In genomic region chr14:54780084-54780483, GRCm38 (mm10) we compare ENCODE assay signal across 14 mouse cellular contexts. TPM values are rescaled to one million over a fixed set of nuclear protein-coding genes. Genes with fewer than 3 reads are reported as not detected.
DNase-seq lines count a peak whose midpoint lies in the region; ATAC-seq and TF ChIP-seq lines count a peak whose summit lies in the region.
"Had no signal": no experiment of that assay in that cellular context is flagged by ENCODE, and none has a peak within 500 bp of the region (broad histone marks: within the 10 kb centered on the region; RNA-seq: fewer than 3 reads in every experiment).

No protein-coding gene starts in this region.

- 86% methylated on average over 9 of the region's 9 CpGs for WGBS in hindbrain, embryonic 14.5 days
- 91% methylated on average over 9 of the region's 9 CpGs for WGBS in hindbrain, embryonic 11.5 days
- WGBS in intestine, embryonic 16.5 days, result 82% methylated on average over 9 of the region's 9 CpGs
- WGBS in liver, postnatal 0 days (ENCODE audit: insufficient replicate concordance), result 81% methylated on average over 9 of the region's 9 CpGs

- no peaks in the 10 kb centered on the region for H3K9me3 ChIP-seq in hindbrain, embryonic 14.5 days (ENCODE audit: control insufficient read depth, low read length)
- H3K9me3 ChIP-seq in hindbrain, embryonic 11.5 days (ENCODE audit: control insufficient read depth, low read length), result no peaks in the 10 kb centered on the region
- no peaks in the 10 kb centered on the region for H3K9me3 ChIP-seq in intestine, embryonic 16.5 days (ENCODE audit: control insufficient read depth, low read length)
- H3K9me3 ChIP-seq in liver, postnatal 0 days (ENCODE audit: low read length), result no peaks in the 10 kb centered on the region

- peak overlapping the region; percentile 58 for H3K9ac ChIP-seq in hindbrain, embryonic 14.5 days
- no peak overlapping the region for H3K9ac ChIP-seq in hindbrain, embryonic 11.5 days (ENCODE audit: low read depth, low read length)
- H3K9ac ChIP-seq in intestine, embryonic 16.5 days (ENCODE audit: low read depth, low read length), result peak overlapping the region; percentile 62
- H3K9ac ChIP-seq in liver, postnatal 0 days (replicated peaks), result no peak overlapping the region

- H3K27me3 ChIP-seq in hindbrain, embryonic 14.5 days (ENCODE audit: control insufficient read depth, insufficient read depth, low read length), result 0 out of 2 replicates have a peak, but pooled peaks cover 10% of the 10 kb centered on the region
- peaks cover 6% of the 10 kb centered on the region for H3K27me3 ChIP-seq in hindbrain, embryonic 11.5 days (ENCODE audit: control insufficient read depth, insufficient read depth, low read length)
- no peaks in the 10 kb centered on the region for H3K27me3 ChIP-seq in testis, adult 2 months (ENCODE audit: control insufficient read depth, insufficient read depth, low read length)
- H3K27me3 ChIP-seq in intestine, embryonic 16.5 days (replicated peaks; ENCODE audit: control insufficient read depth, insufficient read depth, low read length), result no peaks in the 10 kb centered on the region; the same call in 1 of the 2 replicates
- H3K27me3 ChIP-seq in liver, postnatal 0 days (ENCODE audit: insufficient read depth, low read length), result peaks cover 33% of the 10 kb centered on the region

- no peak for TF ChIP-seq EP300 in liver, postnatal 0 days (IDR thresholded peaks at IDR 0.05; ENCODE audit: low read depth)

- H3K4me2 ChIP-seq in hindbrain, embryonic 14.5 days (replicated peaks), result peak overlapping the region; percentile 77
- no peak overlapping the region for H3K4me2 ChIP-seq in hindbrain, embryonic 11.5 days (replicated peaks; ENCODE audit: low read depth, low read length)
- peak overlapping the region; percentile 65 for H3K4me2 ChIP-seq in intestine, embryonic 16.5 days (ENCODE audit: low read depth, low read length)
- no peak overlapping the region for H3K4me2 ChIP-seq in liver, postnatal 0 days (ENCODE audit: low read depth, low read length)

- H3K4me3 ChIP-seq in hindbrain, embryonic 14.5 days (replicated peaks; ENCODE audit: low read length), result peak overlapping the region; percentile 49
- no peak overlapping the region for H3K4me3 ChIP-seq in hindbrain, embryonic 11.5 days (ENCODE audit: low read depth, low read length)
- peak overlapping the region; percentile 50 for H3K4me3 ChIP-seq in testis, adult 2 months (ENCODE audit: control insufficient read depth, low read depth, low read length)
- H3K4me3 ChIP-seq in intestine, embryonic 16.5 days (ENCODE audit: low read length), result peak overlapping the region; percentile 68
- no peak overlapping the region for H3K4me3 ChIP-seq in liver, postnatal 0 days (ENCODE audit: low read depth, low read length)

- no peak for DNase-seq in hindbrain, embryonic 14.5 days (ENCODE audit: low spot score)
- no peak for DNase-seq in hindbrain, embryonic 11.5 days (ENCODE audit: low spot score)
- DNase-seq in testis, postnatal 10 days (ENCODE audit: low spot score), result no peak
- no peak for DNase-seq in adrenal gland, postnatal 25 days
- no peak for DNase-seq in liver, postnatal 0 days
- DNase-seq: kidney, postnatal 10 days; right cerebral cortex, postnatal 4 days; thymus, postnatal 25 days had no signal

- ATAC-seq in hindbrain, embryonic 14.5 days (ENCODE audit: low FRiP score), result no peak
- ATAC-seq in hindbrain, embryonic 11.5 days (ENCODE audit: low FRiP score), result no peak
- no peak for ATAC-seq in intestine, embryonic 16.5 days
- no peak for ATAC-seq in liver, postnatal 0 days
- ATAC-seq: activated CD4-positive, CD25-positive, alpha-beta regulatory T cell, adult 4 months had no signal

- TF ChIP-seq CTCF in testis, adult 2 months (IDR thresholded peaks at IDR 0.05; ENCODE audit: control insufficient read depth, insufficient read depth, insufficient replicate concordance, low read depth, low read length), result no peak
- no peak for TF ChIP-seq CTCF in liver, postnatal 0 days (IDR thresholded peaks at IDR 0.05; ENCODE audit: low read depth)

- no peaks in the 10 kb centered on the region for H3K36me3 ChIP-seq in hindbrain, embryonic 14.5 days (replicated peaks; ENCODE audit: control insufficient read depth, insufficient read depth)
- no peaks in the 10 kb centered on the region for H3K36me3 ChIP-seq in hindbrain, embryonic 11.5 days (ENCODE audit: control insufficient read depth, insufficient read depth, low read length)
- H3K36me3 ChIP-seq in testis, adult 2 months (ENCODE audit: control insufficient read depth, insufficient read depth, low read length), result no peaks in the 10 kb centered on the region
- no peaks in the 10 kb centered on the region for H3K36me3 ChIP-seq in intestine, embryonic 16.5 days (ENCODE audit: control insufficient read depth, insufficient read depth, low read length)
- H3K36me3 ChIP-seq in liver, postnatal 0 days (replicated peaks; ENCODE audit: insufficient read depth, low read length), result no peaks in the 10 kb centered on the region

- H3K4me1 ChIP-seq in hindbrain, embryonic 14.5 days (replicated peaks; ENCODE audit: control insufficient read depth, insufficient read depth, low read length), result 0 out of 2 replicates have a peak, but pooled peaks cover 3% of the 10 kb centered on the region
- H3K4me1 ChIP-seq in hindbrain, embryonic 11.5 days (replicated peaks; ENCODE audit: control insufficient read depth, insufficient read depth, low read length), result no peaks in the 10 kb centered on the region
- peaks cover 7% of the 10 kb centered on the region for H3K4me1 ChIP-seq in testis, adult 2 months (ENCODE audit: control insufficient read depth, insufficient read depth, low read length)
- peaks cover 14% of the 10 kb centered on the region; the same call in 1 of the 2 replicates for H3K4me1 ChIP-seq in intestine, embryonic 16.5 days (ENCODE audit: control insufficient read depth, insufficient read depth, low read length)
- peaks cover 10% of the 10 kb centered on the region for H3K4me1 ChIP-seq in liver, postnatal 0 days (ENCODE audit: insufficient read depth)

- no peak for TF ChIP-seq POLR2A in testis, adult 2 months (IDR thresholded peaks at IDR 0.05; ENCODE audit: control insufficient read depth, low read depth, low read length)

- H3K27ac ChIP-seq in hindbrain, embryonic 14.5 days, result no peak overlapping the region
- no peak overlapping the region for H3K27ac ChIP-seq in hindbrain, embryonic 11.5 days (ENCODE audit: low read depth, low read length)
- H3K27ac ChIP-seq in testis, adult 2 months (ENCODE audit: control insufficient read depth, insufficient read depth, low read depth, low read length), result peak overlapping the region; percentile 55; the same call in 1 of the 2 replicates
- H3K27ac ChIP-seq in intestine, embryonic 16.5 days (ENCODE audit: low read length), result no peak overlapping the region
- no peak overlapping the region for H3K27ac ChIP-seq in liver, postnatal 0 days (ENCODE audit: low read depth)

RNA-seq across cellular contexts. Expression of gene Slc7a8, which starts 1.7 kb away (rescaled TPM):
- 9.8 and 10.7 TPM in 2 replicates for polyA plus RNA-seq in hindbrain, embryonic 14.5 days (2014; fragmentation: Nextera tagmentation; extraction: Ambion mirVana)
- 2.8 and 3.3 TPM in 2 replicates for polyA plus RNA-seq in hindbrain, embryonic 11.5 days (2014; fragmentation: Nextera tagmentation; extraction: Ambion mirVana)
- polyA plus RNA-seq in testis, adult 2 months (2012; rRNA removed), result 18.8 and 27.5 TPM in 2 replicates
- polyA plus RNA-seq in intestine, embryonic 16.5 days (2015; fragmentation: Nextera tagmentation; extraction: Ambion mirVana), result 45.7 and 60.3 TPM in 2 replicates
- 58.4 and 64.6 TPM in 2 replicates for total RNA-seq in adrenal gland, postnatal 25 days (2021)
- 2.2 and 2.8 TPM in 2 replicates for polyA plus RNA-seq in liver, postnatal 0 days (2015; fragmentation: Nextera tagmentation; extraction: Ambion mirVana)
- polyA plus RNA-seq: activated CD4-positive, CD25-positive, alpha-beta regulatory T cell, adult 4 months had no signal

RNA-seq across cellular contexts. Expression of gene Rnf212b, which starts 33.9 kb away (rescaled TPM):
- polyA plus RNA-seq in hindbrain, embryonic 14.5 days (2014; fragmentation: Nextera tagmentation; extraction: Ambion mirVana), result not detected in 2 replicates
- not detected in 2 replicates for polyA plus RNA-seq in hindbrain, embryonic 11.5 days (2014; fragmentation: Nextera tagmentation; extraction: Ambion mirVana)
- 9.1 and 9.5 TPM in 2 replicates for polyA plus RNA-seq in testis, adult 2 months (2012; rRNA removed)
- 0.13 TPM in 1 of 2 replicates, not detected in the other for polyA plus RNA-seq in intestine, embryonic 16.5 days (2015; fragmentation: Nextera tagmentation; extraction: Ambion mirVana)
- total RNA-seq in adrenal gland, postnatal 25 days (2021), result 1.2 TPM in 1 of 2 replicates, not detected in the other
- polyA plus RNA-seq in liver, postnatal 0 days (2015; fragmentation: Nextera tagmentation; extraction: Ambion mirVana), result not detected in 2 replicates
- total RNA-seq: granulocyte monocyte progenitor cell, adult 5-6 weeks; left cerebral cortex, postnatal 25 days had no signal
- polyA plus RNA-seq: activated CD4-positive, CD25-positive, alpha-beta regulatory T cell, adult 4 months; lung, embryonic 16.5 days had no signal

Comparison
In these comparisons a context has a peak if more than half of its experiments do, and no peak if none do; other contexts are left out.
1. H3K4me2 ChIP-seq: peak in hindbrain, embryonic 14.5 days (single experiment) and intestine, embryonic 16.5 days (single experiment); none in hindbrain, embryonic 11.5 days (single experiment) and liver, postnatal 0 days (single experiment).
2. H3K4me3 ChIP-seq: peak in hindbrain, embryonic 14.5 days (single experiment), testis, adult 2 months (single experiment) and intestine, embryonic 16.5 days (single experiment); none in hindbrain, embryonic 11.5 days (single experiment) and liver, postnatal 0 days (single experiment).
3. H3K9ac ChIP-seq: peak in hindbrain, embryonic 14.5 days (single experiment) and intestine, embryonic 16.5 days (single experiment); none in hindbrain, embryonic 11.5 days (single experiment) and liver, postnatal 0 days (single experiment).